Mouse (Mus musculus) small intestine, adult 10 weeks (tissue): ENCODE results near the gene Pkdrej. TPM values are rescaled to one million over a fixed set of nuclear protein-coding genes. Genes with fewer than 3 reads are reported as not detected.

Experiments
- polyA plus RNA-seq: library from polyadenylated mRNA; stranded (reverse); fragments of 350-450 nt; fragmentation: Illumina TruSeq; extraction: RNeasy Lipid Tissue Mini Kit (QIAGEN cat#74804); gene quantifications from one replicate; pipeline ENCODE4 v1.2.3, GENCODE M21; 2014; ENCODE audit warnings: low replicate concordance

The Pkdrej gene
- polyA plus RNA-seq, result 0.04 TPM

DNA sequence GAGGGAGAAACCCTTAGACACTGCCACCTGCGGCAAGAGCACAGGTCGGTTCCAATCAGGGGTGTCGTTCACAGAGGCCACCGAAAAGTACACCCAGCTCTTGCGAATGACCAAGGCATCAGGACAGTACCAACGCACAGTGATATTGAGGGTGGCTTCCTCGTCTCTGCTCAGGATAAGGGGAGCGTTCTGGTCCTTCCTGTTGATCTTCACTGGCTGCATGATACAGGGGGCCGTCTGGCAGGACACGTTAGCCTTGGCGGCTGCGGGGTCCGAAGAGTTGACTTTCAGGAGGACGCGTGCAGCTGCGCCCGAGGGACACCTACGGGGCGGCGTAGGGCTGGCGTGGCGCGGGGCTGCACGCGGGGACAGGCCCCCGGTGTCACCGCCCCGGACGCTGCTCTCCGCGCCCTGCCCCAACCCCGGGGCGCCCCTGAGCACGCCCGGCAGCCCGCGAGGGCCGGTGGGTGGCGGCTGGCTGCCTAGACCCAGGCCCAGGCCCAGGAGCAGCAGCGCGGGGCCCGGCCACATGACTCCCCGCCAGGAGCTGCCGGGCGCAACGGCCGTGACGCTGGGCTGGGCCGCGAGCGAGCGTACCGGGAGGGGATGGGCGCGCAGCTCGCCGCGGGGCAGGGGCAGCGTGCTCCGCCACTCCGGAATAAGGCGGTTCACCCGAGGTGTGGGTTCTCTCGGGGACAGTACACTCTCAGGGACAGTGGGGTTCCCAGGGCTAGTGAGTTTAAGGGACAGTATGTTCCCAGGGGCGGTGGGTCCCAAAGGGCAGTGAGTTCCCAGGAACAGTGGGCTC is at the start of gene Pkdrej:
TSS of gene Pkdrej (minus strand) at position 532 of the 808 bp plus-strand sequence.

DNA sequence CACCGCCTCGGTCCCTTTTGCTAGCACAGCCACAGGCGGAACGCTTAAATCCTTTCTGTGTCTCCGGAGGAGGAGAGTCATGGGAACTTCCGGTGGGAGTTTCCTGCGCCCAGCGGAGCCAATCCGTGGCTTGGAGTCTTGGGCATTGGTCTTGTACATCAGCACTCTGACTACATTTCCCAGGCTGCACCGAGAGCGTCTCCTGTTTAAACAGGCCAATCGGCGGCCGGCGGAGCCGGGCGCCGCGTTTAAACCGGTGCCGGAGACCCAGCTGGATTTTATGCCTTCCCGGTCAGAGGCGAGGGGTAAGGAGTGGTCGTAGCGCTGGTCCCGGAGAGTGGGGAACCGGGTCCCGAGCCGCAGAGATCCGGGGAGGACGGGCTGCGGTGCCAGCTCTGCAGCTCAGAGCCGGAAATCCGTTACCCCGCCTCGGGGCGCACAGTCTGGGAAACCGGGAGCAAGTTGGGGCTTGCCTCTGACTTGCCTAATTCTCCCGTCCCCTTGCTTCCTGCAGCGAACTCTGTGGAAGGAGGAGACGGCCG is 38.0 kb upstream of the Pkdrej start, which contains the start of gene Gtse1:
TSS of gene Gtse1 (plus strand) at position 256 of the 542 bp plus-strand sequence.

DNA sequence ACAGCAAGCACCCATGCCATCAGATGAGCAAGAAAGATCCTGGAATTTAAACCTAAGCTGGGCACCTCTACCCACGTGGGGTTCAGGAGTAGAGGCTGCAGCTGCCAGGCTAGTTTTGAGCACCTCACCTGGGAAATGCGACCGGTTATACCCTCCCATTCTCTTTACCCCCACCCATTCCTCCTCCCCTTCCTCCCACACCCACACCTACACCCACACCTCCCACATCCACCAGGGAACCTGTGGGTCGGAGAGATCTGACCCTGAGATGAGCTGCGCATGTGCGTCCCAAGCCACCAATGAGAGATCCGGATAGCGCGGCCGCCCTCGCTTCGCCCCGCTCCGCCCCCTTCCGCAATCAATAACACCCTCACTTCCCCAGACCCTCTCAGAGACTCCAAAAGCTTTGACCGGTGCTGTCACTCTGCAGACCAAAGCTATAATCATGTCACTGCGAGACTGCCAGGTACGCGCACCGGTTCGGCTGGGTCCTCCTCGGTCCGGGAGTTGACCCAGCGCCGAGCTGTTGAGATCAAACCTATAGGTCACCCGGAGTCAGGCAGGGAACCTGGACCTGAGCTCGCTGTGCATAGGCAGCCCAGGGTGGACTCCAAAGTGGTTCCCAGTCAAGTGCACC is 10.5 kb upstream of the Pkdrej start, which contains the start of gene Ttc38:
TSS of gene Ttc38 (plus strand) at position 353 of the 637 bp plus-strand sequence.

DNA sequence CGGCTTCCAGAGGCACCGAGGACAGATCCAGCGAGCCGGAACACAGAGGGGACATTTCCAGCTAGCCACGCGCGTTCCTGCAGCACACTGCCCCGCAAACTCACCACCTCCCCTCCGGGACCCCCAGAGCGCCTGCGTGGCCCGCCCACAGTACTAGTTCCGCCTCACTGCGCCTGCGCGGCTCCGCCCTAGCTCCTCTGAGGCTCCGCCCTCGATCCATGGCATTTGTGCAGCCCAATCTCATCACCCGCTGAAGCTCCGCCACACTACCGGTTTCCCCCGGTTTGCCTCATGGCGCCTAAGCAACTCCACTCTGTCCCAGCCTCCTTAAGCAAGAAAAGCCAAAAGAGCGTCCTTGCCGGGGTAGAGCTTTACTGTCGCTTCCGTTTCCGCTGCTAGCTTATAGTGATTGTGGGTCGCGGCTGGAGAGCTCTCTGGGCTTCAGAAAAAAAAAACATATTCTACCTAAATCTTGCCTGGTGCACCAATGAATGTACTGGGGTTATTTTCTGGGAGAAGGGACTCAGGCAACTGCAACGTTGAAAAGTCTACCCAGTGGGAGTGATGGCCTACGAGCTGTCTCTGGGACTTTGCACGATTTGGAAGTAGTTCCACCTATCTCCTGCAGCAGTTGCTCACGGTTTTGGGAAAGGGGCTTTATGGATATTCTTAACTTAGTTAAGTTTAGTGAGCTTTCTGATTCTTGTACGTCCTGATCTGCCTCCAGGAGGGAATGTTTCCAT is 9.8 kb downstream of the Pkdrej start, which contains the start of gene Cdpf1:
TSS of gene Cdpf1 (minus strand) at position 163 of the 743 bp plus-strand sequence.

Other genes with a start within 250 kb of the Pkdrej start
- gene Wnt7b, start 239.3 kb downstream of the Pkdrej start, polyA plus RNA-seq, result not detected
- gene Ppara, start 86.8 kb downstream of the Pkdrej start, polyA plus RNA-seq, result 10.1 TPM
- gene Cdpf1, start 10.0 kb downstream of the Pkdrej start, polyA plus RNA-seq, result 2.0 TPM
- 5.5 TPM for gene Ttc38, start 10.6 kb upstream of the Pkdrej start, polyA plus RNA-seq
- gene Gtse1, start 38.0 kb upstream of the Pkdrej start, polyA plus RNA-seq, result not detected
- gene Trmu, start 57.6 kb upstream of the Pkdrej start, polyA plus RNA-seq, result 7.1 TPM
- gene Celsr1, start 212.0 kb upstream of the Pkdrej start, polyA plus RNA-seq, result 0.11 TPM
- 3.4 TPM for gene Gramd4, start 236.0 kb upstream of the Pkdrej start, polyA plus RNA-seq